Mouse (Mus musculus): ENCODE measurements around the gene Tra2a. TPM values are rescaled to one million over a fixed set of nuclear protein-coding genes. Genes with fewer than 3 reads are reported as not detected.

Gene Tra2a
- total RNA-seq, 2 experiments from 2014 or later: 58.7 to 63.1 TPM

GRCm38 (mm10) chr6:49241562-49241961 lies 22.3 kb downstream of the Tra2a start:
- DNase-seq (ENCODE audit: low spot score in 2 of 2): no peak

DNA sequence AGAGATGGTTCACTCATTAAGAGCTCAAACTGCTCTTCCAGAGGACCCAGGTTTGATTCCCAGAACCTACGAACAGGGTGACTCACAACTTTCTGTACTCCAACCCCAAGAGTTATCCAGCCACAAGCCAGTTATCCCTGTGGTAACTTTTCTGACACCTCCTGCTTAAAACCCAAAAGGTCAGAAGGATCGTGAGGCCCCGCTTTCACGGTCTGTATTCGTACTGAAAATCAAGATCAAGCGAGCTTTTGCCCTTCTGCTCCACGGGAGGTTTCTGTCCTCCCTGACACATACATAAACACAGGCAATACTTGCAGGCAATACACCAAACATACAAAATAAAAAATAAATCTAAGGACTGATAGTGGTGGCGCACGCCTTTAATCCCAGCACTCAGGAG lies 27.5 kb downstream of the Tra2a start:
- DNase-seq (ENCODE audit: low spot score in 2 of 2): peak; percentile 100

DNA sequence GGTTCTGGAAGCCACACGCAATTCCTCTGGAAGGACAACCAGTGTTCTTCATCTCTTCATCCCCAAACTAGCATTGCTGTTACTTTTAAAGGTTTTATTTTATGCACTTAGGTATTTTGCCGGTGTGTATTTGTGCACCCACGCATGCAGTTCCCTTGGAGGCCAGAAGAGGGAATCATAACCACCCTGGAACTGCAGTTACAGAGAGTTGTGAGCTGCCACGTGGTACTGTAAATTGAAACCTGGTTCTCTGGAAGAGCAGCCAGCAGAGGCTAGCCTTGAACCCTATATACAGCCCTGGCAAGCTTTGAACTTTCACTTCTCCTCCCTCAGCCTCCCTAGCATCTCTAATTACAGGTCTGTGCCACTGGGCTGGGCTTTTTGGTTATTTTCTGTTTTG lies 30.5 kb downstream of the Tra2a start:
- DNase-seq (ENCODE audit: low spot score in 2 of 2): no peak

DNA sequence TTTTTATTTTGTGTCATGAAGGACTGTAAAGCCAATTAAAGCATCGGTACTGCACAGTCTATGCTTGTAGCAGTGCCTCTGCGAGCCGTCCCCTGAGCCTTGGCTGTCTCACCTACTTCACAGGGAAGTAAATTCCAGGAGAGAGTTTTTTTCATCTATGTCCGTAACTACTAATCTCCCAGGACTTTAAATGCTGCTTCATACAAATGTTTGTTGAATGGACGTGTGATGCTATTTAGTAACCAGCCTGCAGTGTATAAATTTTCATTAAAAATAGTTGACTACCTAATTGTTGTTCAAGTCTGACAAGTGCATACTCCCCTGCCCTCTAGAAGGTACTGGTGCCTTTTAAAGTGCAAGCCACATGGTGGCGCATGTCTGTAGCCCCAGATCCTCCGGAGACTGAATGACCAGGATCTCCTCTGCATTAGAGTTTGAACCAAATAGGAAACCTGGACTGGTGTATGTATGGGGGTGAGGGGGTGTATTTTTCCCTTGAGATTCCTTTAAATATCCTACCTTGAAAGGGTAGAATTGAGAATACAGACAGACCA lies 35.6 kb downstream of the Tra2a start:
- no peak for DNase-seq (ENCODE audit: low spot score in 2 of 2)

GRCm38 (mm10) chr6:49227184-49227735 lies 36.6 kb downstream of the Tra2a start:
- DNase-seq (ENCODE audit: low spot score in 2 of 2): no peak

DNA sequence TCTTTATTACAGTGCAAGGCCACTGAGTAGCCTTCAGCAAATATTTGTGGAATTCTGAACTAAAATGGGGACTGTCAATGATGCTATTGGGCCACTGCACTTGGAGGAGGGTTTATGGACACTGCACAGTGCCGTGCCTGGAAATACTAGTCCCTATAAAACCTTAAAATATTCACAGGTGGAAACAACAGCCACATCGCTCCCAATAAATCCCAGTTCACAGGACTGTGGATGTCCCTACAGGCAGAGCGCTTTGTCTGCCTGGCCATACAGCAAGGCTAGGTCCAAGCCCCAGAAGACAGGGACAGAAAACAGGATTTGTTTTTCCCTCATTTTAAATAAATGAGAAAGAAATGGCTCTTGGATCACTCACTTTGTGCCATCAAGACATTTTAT lies 38.1 kb downstream of the Tra2a start:
- DNase-seq (ENCODE audit: low spot score in 2 of 2): no peak

DNA sequence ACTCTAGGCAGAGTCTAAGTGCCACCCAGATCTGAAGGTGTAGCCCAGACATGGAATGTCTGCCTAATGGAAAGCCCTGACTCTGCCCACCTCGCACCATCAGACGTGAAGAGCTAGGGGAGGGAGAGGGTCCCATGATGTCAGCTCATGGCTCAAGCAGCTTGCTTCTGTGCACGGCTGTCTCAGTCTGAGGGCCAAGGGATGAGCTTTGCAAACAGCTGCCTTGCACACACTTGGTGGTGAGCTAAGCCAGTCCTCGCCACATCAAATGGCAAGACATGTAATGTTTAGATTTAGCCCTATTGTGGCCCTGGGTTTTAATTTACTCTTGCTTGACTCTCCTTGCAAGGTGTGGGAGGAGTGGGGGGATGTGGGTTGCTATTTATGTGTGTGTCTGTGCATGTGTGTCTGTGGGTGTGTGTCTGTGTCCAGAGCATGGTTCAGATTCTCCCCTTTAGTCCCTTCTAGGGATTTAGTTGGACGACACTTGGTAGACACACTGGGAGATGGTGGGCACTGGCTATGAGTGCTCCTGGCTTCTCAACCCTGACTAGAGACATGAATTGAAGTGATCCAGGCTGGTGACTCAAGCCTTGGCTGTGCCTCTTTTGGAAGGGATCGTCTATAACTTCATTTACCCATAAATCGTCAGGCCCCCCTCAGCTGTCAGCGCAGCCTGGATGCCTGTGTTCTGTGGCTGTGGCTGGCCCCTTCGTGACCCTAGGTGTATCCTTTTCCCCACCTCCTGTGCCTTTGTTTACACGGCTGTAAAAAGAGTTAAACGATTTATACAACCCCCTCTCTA lies 38.7 kb downstream of the Tra2a start:
- DNase-seq (ENCODE audit: low spot score in 2 of 2): no peak

DNA sequence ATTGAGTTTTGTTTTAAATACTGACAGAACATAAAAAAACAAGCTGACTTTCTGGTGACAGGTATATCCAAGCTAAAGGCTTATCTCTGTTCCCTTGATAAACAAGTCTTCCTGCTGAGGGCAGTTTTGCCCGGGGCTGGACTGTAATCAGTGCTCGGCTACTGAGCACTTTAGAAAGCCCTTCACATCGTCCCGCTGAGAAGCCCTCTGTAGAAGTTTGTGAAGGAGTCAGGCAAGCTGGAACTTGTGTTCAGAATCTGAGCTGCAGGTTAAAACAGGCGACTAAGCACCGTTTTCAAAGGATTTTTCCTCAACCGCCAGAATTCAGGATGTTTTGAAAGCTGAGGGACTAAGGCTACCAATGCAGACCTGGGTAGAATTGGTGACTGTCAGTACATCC lies 41.9 kb downstream of the Tra2a start:
- no peak for DNase-seq (ENCODE audit: low spot score in 2 of 2)

DNA sequence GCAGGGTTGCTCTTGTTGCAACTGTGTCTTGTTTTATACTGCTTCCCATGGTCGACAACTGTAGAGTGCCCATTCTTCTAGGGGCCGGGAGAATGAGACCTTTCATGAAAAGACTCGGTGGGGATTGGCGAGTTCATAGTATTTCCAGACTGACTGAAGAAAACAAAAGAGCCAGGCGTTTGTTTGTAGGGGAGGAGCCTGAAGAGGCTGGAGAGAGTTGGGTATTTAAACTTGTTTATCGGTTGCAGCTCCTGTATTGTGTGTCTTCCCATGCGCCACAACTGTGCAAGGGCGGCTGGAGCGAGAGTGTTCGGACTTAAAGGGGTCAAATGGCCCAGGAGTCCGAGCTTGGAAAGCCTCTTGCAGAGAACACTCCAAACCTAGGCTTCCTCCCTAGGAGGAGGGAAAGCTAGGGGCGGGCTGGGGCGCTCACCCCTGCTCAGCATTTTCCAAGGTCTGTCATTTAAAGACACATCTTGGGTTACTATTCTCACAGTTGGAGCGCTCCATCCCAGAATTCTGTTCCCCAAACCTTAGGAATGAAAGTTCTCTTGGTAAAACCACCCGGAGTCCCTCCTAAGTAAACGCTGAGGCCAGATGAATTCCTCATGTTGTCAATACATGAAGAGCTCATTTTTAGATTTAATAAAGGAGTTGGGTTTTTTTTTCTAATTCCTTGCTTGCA lies 43.8 kb downstream of the Tra2a start:
- DNase-seq (ENCODE audit: low spot score in 2 of 2): no peak

DNA sequence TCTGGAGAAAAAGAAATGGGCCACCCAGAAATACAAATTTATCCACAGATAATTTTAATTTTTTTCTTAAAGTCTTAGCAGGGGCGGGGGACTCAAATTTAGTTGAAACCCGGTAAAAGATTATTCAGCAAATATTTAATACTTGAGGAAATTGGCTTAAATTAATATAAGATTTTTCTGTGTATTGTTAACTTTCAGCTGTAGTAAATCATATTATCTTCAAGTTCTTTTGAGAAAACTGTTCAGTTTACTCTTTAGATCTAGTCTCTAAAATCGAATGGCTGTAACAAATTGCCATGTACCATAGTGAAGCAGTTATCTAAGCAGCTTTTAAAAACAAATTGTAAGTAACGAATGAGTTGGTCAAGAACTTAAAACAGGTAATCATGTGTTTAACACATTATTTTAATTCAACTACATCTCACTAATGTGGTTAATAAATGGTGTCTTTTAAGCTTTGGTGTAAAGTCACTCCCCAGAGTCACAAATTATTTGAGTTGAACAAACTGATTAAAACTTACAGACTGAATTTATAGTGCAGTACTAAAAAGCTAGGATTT lies 44.8 kb downstream of the Tra2a start:
- no peak for DNase-seq (ENCODE audit: low spot score in 2 of 2)

GRCm38 (mm10) chr6:49218275-49218802 lies 45.5 kb downstream of the Tra2a start:
- DNase-seq (ENCODE audit: low spot score in 2 of 2): no peak

DNA sequence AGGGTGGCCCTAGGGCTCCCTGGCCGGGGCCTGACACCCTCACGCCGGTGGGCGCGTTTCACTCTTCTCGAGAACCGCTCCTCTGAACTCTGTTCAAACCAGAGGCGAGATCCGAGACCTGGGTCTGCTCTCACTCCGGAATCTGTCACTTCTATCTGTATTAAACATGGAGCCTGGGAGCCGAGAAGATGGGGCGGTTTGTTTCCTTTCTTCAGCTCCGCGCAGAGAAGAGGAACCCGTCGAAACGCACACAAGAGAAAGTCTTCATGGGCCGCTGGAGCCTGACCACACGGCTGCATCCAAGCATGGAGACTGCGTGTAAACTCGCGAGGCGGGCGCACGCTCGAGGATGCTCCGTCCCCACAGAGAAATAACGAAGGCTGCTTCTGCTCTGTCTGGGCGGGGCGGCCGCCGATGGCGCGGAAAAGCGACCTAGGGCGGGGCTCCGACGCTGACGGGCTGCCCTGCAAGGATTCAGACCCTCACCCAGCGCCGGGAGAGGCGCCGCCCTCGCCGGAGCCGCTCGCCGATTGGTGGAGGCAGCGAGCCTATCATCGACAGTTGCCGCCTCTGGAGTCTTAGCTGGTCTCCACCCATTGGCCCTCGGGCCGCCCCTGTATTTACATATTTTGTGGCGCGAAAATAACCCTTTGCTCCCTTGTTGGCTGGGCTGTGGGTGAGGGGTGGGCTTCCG lies 46.1 kb downstream of the Tra2a start:
- DNase-seq (ENCODE audit: low spot score in 2 of 2): peak; percentile 75 to 86

DNA sequence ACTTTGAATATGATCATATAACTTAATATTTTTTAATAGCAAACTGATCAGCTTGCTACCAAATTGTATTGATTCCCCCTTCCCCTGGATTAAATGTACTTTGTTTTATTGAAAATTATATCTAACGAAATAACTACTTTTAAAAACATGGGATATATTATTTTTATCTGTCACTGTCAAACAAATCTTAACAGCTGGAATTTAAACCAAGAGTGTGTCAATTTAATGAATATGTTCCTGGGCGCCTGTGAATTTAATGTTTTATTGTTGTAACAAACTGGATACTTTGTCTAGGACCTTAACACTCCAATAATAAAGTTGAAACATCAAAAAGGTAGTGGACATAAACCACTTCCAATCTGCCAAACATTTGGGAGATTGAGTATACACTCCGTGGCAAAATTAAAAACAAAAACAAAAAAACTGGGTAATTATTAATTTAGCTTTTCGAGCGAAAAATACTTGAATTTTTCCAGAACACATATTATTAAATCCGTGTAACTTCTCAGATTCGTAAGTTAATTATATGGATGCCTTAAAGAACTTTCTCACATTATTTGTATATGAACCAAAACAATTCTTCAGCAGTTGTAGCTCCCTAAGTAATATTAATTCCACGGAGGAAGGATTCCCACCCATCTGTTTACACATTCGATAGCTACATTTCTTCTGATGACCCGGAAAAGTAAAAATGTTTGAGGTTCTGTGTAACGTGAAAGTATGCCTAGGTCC lies 46.9 kb downstream of the Tra2a start:
- no peak for DNase-seq (ENCODE audit: low spot score in 2 of 2)

GRCm38 (mm10) chr6:49215748-49216585 lies 47.9 kb downstream of the Tra2a start:
- DNase-seq (ENCODE audit: low spot score in 2 of 2): no peak

GRCm38 (mm10) chr6:49214928-49215747 lies 48.7 kb downstream of the Tra2a start, which contains the start of gene Igf2bp3:
Gene Igf2bp3 (minus strand): TSS chr6:49214957.
- DNase-seq (ENCODE audit: low spot score in 2 of 2): peak; percentile 57 to 80

- DNase-seq (ENCODE audit: low spot score in 2 of 2): peak; percentile 18 to 35
Measured at GRCm38 (mm10) chr6:49214086-49214927, 49.5 kb downstream of the Tra2a start.

- DNase-seq (ENCODE audit: low spot score in 2 of 2): peak in 1 of 2 experiments; percentile 30
Measured at GRCm38 (mm10) chr6:49213581-49214085, 50.2 kb downstream of the Tra2a start.
